Mouse (Mus musculus): ENCODE data around the gene Chst10.

GRCm38 (mm10) chr1:38848451-38849289 lies 49.3 kb downstream of the Chst10 start:
- no peak for TF ChIP-seq CTCF (IDR thresholded peaks at IDR 0.05; ENCODE audit: low read depth, low read length)
- TF ChIP-seq POLR2A (IDR thresholded peaks at IDR 0.05; ENCODE audit: extremely low read depth, insufficient read depth, low read length): no peak
